Mouse (Mus musculus) thymus, adult 18-20 months (tissue): ENCODE measurements at regions not wholly inside any gene's neighbourhood (a gene's known extent, or its start where the extent isn't known, plus 50 kb on each side); places are given as distances from the start of the nearest gene placed in this dataset.

Source experiments
- DNase-seq, 2 experiments: peaks; one replicate each; pipeline ENCODE4 v3.0.0; 2022; ENCODE audit warnings: mixed read lengths in 2 of 2

DNA sequence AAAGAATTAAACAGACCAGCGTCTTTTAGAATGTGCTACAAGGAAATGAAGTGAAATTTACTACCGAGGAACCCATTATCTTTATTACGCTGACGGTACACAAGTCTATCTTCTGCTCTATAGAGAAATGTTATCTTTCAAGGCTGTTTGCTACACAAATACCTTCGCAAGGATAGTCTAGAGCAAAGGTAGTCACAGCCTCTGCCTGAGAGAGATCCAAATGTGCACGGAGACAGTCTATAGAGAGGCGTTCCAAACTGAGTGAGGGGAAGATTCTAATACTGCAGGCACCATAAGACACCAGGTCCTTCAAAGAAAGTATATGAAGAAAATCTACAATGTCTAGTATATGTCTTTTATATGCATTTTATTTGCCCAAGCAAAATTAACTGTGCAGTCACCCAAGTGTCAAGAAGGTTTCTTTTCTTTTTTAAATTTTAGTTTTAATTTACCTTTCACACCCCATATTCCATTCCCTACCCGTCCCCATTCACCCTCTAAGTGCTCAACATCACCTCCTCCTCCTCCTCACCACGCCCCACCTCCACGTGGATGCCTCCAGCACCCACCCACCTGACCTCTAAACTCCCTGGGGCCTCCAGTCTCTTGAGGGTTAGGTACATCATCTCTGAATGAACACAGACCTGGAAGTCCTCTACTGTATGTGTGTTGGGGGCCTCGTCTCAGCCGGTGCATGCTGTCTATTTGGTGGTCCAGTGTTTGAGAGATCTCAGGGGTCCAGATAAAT lies 99.7 kb upstream of the Pde3a start:
- DNase-seq = no peak

DNA sequence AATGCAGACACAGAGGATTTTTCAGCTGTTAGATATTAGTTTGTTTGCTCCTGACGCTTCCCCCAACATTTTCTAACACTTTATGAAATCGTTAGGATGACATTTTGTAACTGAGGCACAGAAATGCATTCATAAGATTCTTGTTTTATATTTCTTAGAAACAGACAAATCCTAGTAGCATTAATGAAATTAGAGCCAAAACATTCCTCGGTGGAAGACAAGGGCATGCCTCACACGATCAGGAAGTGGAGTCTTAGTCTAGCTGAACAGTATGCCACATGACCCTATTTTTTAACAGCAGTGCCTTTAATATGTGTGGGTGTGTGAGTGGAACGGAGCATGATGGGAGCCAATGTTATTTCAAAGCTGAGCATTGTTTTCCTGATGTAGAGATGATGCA lies 89.7 kb upstream of the Pde3a start:
- DNase-seq = no peak

DNA sequence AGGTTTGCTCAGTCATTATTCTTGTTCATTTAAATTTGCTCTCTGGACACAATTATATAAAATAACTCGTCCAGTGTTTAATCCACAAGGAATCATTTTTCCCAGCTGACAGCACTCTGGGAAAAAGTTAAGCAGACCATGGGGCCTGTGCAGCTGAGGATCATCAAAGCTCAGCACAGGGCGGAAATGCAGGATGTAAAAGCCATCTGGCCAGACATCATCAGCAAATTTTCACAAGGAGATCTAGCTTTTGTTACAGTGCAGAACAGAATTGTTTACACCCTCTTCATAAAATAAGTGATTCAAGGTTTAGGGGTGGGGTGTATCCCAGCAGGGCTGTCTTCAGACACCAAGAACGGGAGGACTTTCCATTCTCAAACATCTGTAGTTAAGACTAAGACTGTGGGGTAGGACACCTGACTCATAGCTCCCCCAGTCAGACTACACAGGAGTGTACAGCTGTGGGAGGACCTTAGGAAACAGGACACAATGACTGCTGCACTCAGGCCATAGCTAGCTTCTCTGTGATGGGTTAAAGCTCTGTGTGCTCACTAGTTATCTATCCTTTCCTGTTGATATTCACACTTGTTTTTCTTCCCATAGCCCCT lies 87.3 kb upstream of the Pde3a start:
- DNase-seq = no peak

DNA sequence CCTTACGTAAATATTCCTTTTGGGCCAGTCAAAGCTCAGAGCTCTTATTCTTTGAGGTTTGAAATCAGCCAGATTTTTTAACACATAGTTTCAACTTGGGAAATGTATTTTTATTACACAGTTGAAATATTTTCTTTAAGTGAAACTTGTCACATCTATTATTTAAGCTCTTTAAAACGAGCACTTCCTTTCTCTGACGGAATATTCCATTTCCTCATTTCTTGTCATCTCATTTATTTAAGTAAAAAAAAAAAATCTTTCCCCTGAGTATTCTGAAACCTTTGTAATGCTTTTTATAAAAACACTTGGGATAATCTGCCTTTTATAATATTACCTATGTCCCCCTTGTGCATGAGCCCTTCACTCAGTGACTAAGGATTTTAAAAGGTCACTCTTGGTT lies 81.8 kb upstream of the Pde3a start:
- no peak for DNase-seq

DNA sequence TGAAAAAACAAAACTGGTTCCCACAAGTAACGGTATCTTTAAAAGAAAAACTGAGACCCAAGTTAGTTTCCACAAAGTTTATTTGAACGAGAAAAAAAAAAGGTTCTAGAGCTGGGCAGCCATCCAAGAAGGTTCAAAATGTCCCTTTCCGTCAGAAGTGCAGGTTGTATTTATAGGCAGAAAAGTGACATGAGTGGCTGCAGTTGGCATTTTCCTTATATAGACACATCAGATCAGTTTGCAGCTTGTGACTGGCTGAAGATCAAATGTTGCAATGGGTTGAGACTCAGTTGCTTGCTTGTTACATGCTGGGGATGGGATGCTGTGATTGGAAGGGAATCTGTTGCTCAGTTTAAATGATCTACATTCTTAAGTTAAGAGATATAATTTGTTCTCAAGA lies 80.7 kb upstream of the Pde3a start:
- no peak for DNase-seq

DNA sequence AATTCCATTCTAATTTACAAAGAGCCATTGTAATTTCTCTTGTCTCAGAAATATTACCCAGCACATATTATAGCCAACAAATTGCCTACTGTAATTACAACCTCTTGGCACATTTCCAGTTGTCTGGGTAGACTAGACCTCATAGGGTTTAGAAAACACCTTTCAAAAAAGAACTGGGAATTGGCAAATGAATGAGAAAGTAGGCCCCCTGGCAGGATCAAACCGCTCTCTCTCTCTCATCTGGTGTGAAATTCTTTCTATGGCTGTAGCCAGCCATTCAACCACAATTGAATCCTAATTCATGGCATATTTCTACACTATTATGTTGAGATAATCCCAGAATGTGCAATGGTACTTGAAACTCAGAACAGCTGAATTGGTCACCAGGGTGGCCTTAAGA lies 65.3 kb upstream of the Pde3a start:
- no peak for DNase-seq

DNA sequence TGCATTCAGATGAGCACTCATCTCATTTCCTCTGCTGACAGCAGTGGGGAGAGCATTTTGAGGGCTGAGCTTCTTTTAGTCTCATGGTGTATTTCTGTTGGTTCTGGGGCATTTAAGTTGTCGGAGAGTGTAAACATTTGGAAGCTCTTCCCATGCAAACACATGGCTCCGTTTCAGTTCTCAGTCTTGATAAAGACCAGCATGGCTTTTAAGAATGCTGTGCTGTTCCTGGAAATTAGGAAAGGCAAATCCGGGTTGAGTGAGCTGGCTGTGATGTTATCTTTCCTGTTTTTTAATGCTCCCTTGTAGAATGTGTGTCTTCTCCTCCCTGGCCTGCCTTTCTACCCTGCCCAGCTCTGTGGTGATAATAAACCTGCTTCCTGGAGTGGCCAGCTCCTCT lies 61.0 kb upstream of the Pde3a start:
- DNase-seq = no peak

DNA sequence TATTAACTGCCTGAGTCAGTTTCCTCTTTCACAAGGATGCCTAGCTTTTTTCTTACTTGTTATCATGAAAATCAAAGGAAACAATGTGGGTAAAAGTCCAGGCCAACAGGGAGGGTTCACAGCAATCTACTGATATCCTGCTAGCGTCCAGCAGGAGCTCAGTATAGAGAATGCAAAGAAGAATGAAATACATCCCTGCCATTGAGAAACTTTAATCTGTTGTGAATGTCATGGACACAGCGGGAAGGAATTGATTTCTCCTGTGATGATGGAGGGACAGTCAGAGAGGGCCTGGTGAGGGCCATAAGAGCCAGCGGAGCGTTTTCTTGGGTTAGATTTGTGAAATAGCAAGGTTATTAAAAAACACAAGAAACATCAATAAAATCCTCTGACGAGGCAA lies 60.0 kb upstream of the Pde3a start:
- DNase-seq = no peak

DNA sequence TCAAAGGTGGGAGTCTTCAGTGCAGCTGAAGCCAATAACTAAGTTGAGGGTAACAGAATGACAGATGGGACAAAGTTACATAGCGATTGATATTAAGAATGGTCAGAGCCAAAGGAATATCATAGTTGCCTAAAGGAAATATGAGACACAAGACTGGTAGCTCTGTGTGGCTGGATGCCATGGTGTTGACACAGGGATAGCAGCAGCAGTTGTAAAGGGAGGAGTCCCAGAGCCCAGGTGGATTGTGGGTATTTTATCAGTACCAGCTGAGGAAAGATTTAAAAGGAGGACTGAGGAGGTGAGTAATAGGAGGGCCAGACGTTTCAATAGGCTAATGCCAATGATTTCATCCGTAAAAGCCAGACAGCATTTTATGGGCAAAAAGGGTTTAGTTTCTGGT lies 59.4 kb upstream of the Pde3a start:
- no peak for DNase-seq

DNA sequence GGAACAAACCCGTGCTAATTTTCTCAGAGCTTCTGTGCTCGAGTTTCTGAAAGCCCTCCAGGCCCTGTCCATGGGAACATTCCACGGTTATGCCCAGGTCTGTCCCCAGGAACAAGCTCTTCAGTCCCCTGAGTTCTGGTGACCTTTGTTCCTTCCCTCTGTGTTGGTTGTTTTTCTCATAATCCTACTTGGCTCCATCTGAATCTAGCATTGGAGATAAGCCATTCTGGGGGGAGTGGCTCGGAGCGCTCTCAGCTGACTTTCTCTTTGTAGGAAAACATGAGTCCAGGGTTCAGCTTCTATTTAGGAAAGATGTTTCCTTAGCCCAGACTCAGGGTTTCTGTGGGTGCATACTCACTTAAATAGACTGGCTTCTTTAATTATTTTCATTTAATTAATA lies 58.7 kb upstream of the Pde3a start:
- no peak for DNase-seq

DNA sequence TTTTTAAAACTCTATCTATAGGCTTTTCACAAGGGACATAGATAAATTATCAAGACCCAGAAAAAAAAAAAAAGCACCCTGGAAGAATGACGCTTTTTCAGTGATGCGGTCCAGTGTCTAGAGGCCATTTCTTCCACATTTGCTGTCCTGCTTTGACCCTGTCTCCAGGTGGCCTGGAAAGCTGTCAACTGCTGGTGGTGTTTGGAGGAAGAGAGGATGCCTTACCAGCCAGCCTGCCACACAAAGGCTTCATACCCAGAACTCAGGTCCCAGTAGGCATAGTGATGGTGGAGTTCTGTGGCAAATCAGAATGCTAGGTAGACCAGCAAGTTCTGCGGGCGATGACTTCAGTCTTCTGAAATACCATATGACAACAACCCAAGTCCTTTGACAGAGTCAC lies 51.6 kb upstream of the Pde3a start:
- DNase-seq = no peak
